Mouse (Mus musculus) midbrain, embryonic 15.5 days (tissue): Measurements from ENCODE around the gene Slu7. TPM values are rescaled to one million over a fixed set of nuclear protein-coding genes. Genes with fewer than 3 reads are reported as not detected.
A peak's percentile ranks its signal among the peaks of the same experiment; 100 is the strongest.

Experiments
- ATAC-seq: fragments of 200-750 bp; cut with Nextera tagmentation; replicated peaks from 2 replicates; pipeline ENCODE4 v1.8.0; 2017; ENCODE audit warnings: moderate TSS enrichment
- H3K27ac ChIP-seq: fragments of 300-500 bp; sonication (generic); 2 replicates; pipeline ENCODE4 v1.5.1; 2015; ENCODE audit warnings: mild to moderate bottlenecking, inconsistent platforms
- H3K27me3 ChIP-seq: fragments of 300-500 bp; sonication (generic); replicated peaks from 2 replicates; pipeline ENCODE4 v1.6.1; 2015; ENCODE audit warnings: inconsistent platforms
- H3K36me3 ChIP-seq: fragments of 300-500 bp; sonication (generic); replicated peaks from 2 replicates; pipeline ENCODE4 v1.6.1; 2015; ENCODE audit warnings: inconsistent platforms
- H3K4me1 ChIP-seq: fragments of 300-500 bp; sonication (generic); 2 replicates; pipeline ENCODE4 v1.6.1; 2015; ENCODE audit warnings: inconsistent platforms
- H3K4me2 ChIP-seq: fragments of 300-500 bp; sonication (generic); 2 replicates; pipeline ENCODE4 v1.6.1; 2015; ENCODE audit warnings: inconsistent platforms, mild to moderate bottlenecking, moderate library complexity
- H3K4me3 ChIP-seq: fragments of 300-500 bp; sonication (generic); 2 replicates; pipeline ENCODE4 v1.5.1; 2015; ENCODE audit warnings: mild to moderate bottlenecking, inconsistent platforms
- H3K9ac ChIP-seq: fragments of 300-500 bp; sonication (generic); 2 replicates; pipeline ENCODE4 v1.6.1; 2015; ENCODE audit warnings: mild to moderate bottlenecking, inconsistent platforms
- H3K9me3 ChIP-seq: fragments of 300-500 bp; sonication (generic); 2 replicates; pipeline ENCODE4 v1.6.1; 2016; ENCODE audit warnings: inconsistent platforms
- WGBS: fragments of 180-500 bp; shearing (Covaris S2); methylation state at CpG from one replicate; pipeline ENCODE4 v1.1.7; 2015; ENCODE audit warnings: mixed read lengths; 5-methylcytosine and 5-hydroxymethylcytosine counted together
- polyA plus RNA-seq: library from polyadenylated mRNA; unstranded; fragments of >200 nt; fragmentation: Nextera tagmentation; extraction: Ambion mirVana; gene quantifications from 2 replicates; pipeline ENCODE4 v1.2.1, GENCODE M21; 2015

Slu7 gene
- polyA plus RNA-seq, 1 experiment from 2014 or later: 65.3 TPM

DNA sequence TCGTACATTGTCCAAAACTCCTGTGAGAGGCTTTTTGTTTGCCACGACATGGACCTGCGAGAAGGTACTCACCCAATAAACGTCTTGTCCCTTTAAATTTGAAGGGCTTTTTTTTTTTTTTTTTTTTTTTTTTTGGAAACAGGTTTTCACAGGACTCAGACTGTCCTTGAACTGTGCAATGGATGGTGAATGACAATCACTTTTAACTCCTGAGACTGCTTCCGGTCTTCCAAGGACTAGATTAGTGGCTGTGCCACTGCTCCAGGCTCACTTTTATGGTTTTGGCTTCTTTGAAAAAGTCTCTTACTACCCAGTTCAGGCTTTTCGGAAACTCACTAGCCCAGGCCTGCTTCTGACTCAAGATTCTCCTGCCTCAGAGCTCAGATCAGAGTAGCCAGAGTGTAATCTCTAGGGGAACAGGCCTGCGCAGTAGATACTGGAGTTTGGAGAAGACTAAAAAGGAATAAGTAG, 7.1 kb upstream of the Slu7 start:
- H3K27ac ChIP-seq: no peak overlapping the region

DNA sequence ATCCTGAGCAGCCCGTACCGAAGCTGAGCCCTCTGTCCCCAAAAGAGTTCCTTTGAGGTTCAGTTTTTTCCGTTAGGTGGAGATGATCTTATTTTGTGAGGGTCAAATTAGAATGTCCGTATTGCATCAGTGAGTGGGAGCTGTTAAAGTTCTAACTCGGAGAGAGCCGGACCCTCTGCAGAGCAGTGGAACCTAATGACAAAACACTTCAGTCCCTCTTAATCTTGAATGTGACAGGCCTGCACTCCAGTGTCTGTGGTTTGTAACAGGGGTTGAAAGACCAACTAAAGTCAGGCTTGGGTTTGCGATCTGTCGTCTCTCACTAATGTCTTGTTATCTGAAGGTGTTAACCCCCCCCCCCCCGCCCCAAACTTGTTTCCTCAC, 472 bp downstream of the Slu7 start:
- H3K4me3 ChIP-seq: peak overlapping the region; percentile 74
- peak overlapping the region; percentile 47; the same call in 1 of the 2 replicates for H3K27ac ChIP-seq
- no peaks in the 10 kb centered on the region for H3K9me3 ChIP-seq
- peak overlapping the region; percentile 69 for H3K4me2 ChIP-seq
- H3K4me1 ChIP-seq: peaks cover 11% of the 10 kb centered on the region
- peak overlapping the region; percentile 62 for H3K9ac ChIP-seq
- H3K27me3 ChIP-seq: no peaks in the 10 kb centered on the region
- WGBS: 7% methylated on average over 9 of the region's 9 CpGs
- ATAC-seq: peak; percentile 70
- peaks cover 17% of the 10 kb centered on the region for H3K36me3 ChIP-seq

More for the DNA sequence above, 7.1 kb upstream of the Slu7 start:
- peak; percentile 24; the same call in 1 of the 2 replicates for ATAC-seq
- Histone ChIP-seq H3K36me3 (no peaks in the 10 kb centered on the region), H3K9ac (no peak overlapping the region), H3K4me2 (peak overlapping the region; percentile 77), H3K27me3 (no peaks in the 10 kb centered on the region), H3K4me3 (peak overlapping the region; percentile 73), H3K4me1 (peaks cover 8% of the 10 kb centered on the region), H3K9me3 (no peaks in the 10 kb centered on the region)
- WGBS: 19% methylated on average over 7 of the region's 7 CpGs

DNA sequence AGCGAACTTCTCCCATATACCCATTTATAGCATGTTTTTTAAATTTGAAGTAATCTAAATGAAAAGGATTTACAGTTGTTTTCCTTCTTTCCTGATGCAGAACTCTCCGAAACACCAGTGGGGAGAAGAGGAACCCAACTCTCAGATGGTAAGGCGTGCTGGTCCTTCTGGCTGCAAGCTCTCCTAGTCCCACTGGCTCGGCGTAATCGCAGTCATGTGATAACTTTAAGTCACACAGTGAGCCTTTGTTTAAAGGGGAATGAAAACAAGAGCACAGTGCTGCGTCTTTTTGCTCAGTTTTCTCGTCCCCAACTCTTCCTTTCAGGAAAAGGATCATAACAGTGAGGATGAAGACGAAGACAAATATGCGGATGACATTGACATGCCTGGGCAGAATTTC, 7.6 kb downstream of the Slu7 start:
- WGBS: 94% methylated on average over 10 of the region's 10 CpGs
- Histone ChIP-seq H3K36me3 (peaks cover 83% of the 10 kb centered on the region), H3K27ac (no peak overlapping the region), H3K4me3 (no peak overlapping the region), H3K4me1 (no peaks in the 10 kb centered on the region), H3K27me3 (no peaks in the 10 kb centered on the region), H3K9me3 (no peaks in the 10 kb centered on the region), H3K9ac (no peak overlapping the region), H3K4me2 (no peak overlapping the region)
- no peak for ATAC-seq

DNA sequence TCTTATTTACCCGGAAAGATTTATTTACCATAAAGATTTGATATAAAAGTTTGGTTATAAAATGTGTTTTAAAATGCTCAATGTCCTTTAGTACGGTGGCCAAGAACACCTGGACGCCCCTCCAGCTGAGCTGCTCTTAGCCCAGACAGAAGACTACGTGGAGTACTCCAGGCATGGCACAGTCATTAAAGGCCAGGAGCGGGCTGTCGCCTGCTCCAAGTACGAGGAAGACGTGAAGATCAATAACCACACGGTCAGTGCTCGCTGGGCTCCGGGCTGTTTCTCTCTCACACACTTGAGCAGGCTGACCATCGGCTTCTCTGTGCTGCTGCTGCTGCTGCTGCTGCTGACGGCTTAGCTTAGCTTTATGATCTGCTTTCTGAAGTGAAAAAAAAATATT, 9.6 kb downstream of the Slu7 start:
- H3K4me1 ChIP-seq: no peaks in the 10 kb centered on the region
- no peak overlapping the region for H3K27ac ChIP-seq
- H3K36me3 ChIP-seq: peaks cover 82% of the 10 kb centered on the region
- H3K9ac ChIP-seq: no peak overlapping the region
- ATAC-seq: no peak
- no peak overlapping the region for H3K4me2 ChIP-seq
- no peaks in the 10 kb centered on the region for H3K9me3 ChIP-seq
- WGBS: 93% methylated on average over 13 of the region's 13 CpGs
- no peaks in the 10 kb centered on the region for H3K27me3 ChIP-seq
- H3K4me3 ChIP-seq: no peak overlapping the region

DNA sequence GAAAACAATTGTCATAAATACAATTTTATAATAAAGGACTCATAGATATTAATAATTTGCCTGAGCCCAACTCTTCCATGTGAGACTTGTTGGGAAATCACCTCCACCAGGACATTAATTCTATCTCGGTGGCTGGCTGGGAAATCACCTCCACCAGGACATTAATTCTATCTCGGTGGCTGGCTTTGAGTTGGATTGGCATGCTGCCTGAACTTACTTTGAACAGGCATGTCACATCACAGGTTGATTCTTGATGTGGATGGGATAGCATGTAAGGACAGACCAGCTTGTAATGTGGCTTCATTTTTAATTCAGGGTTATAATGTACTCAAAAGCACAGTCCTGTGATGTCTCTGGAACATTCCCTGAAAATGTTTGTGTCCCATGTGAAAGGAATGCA, 16.4 kb downstream of the Slu7 start:
- Histone ChIP-seq H3K27me3 (no peaks in the 10 kb centered on the region), H3K4me3 (no peak overlapping the region), H3K9me3 (no peaks in the 10 kb centered on the region), H3K9ac (no peak overlapping the region), H3K36me3 (peaks cover 19% of the 10 kb centered on the region), H3K4me2 (no peak overlapping the region), H3K27ac (no peak overlapping the region), H3K4me1 (no peaks in the 10 kb centered on the region)
- ATAC-seq: no peak
- 82% methylated on average over 2 of the region's 2 CpGs for WGBS

GRCm38 (mm10) chr11:43451322-43451721, 17.8 kb downstream of the Slu7 start:
- H3K4me2 ChIP-seq: no peak overlapping the region
- no peaks in the 10 kb centered on the region for H3K27me3 ChIP-seq
- H3K9me3 ChIP-seq: no peaks in the 10 kb centered on the region
- peaks cover 6% of the 10 kb centered on the region for H3K36me3 ChIP-seq
- no peak overlapping the region for H3K9ac ChIP-seq
- 72% methylated on average over 4 of the region's 4 CpGs for WGBS
- H3K4me3 ChIP-seq: no peak overlapping the region
- H3K4me1 ChIP-seq: no peaks in the 10 kb centered on the region
- H3K27ac ChIP-seq: no peak overlapping the region
- ATAC-seq: no peak

GRCm38 (mm10) chr11:43452266-43452665, 18.7 kb downstream of the Slu7 start:
- Histone ChIP-seq H3K4me1 (no peaks in the 10 kb centered on the region), H3K4me3 (no peak overlapping the region), H3K27ac (no peak overlapping the region), H3K27me3 (no peaks in the 10 kb centered on the region), H3K9ac (no peak overlapping the region), H3K9me3 (no peaks in the 10 kb centered on the region), H3K36me3 (no peaks in the 10 kb centered on the region), H3K4me2 (no peak overlapping the region)
- ATAC-seq: no peak
- WGBS: 75% methylated on average over 2 of the region's 2 CpGs

- H3K36me3 ChIP-seq: no peaks in the 10 kb centered on the region
- no peak overlapping the region for H3K4me3 ChIP-seq
- no peak overlapping the region for H3K9ac ChIP-seq
- H3K4me2 ChIP-seq: no peak overlapping the region
- WGBS: 96% methylated on average over 25 of the region's 25 CpGs
- no peaks in the 10 kb centered on the region for H3K9me3 ChIP-seq
- no peaks in the 10 kb centered on the region for H3K27me3 ChIP-seq
- no peak overlapping the region for H3K27ac ChIP-seq
- ATAC-seq: no peak
- H3K4me1 ChIP-seq: no peaks in the 10 kb centered on the region
Measured at GRCm38 (mm10) chr11:43463204-43463603, 29.7 kb downstream of the Slu7 start.

GRCm38 (mm10) chr11:43470118-43470517, 36.6 kb downstream of the Slu7 start:
- no peak overlapping the region for H3K9ac ChIP-seq
- no peaks in the 10 kb centered on the region for H3K9me3 ChIP-seq
- 74% methylated on average over 5 of the region's 5 CpGs for WGBS
- H3K27me3 ChIP-seq: no peaks in the 10 kb centered on the region
- H3K36me3 ChIP-seq: no peaks in the 10 kb centered on the region
- no peak overlapping the region for H3K27ac ChIP-seq
- H3K4me1 ChIP-seq: peaks cover 11% of the 10 kb centered on the region
- no peak for ATAC-seq
- no peak overlapping the region for H3K4me3 ChIP-seq
- no peak overlapping the region for H3K4me2 ChIP-seq

GRCm38 (mm10) chr11:43470881-43471820, 37.6 kb downstream of the Slu7 start:
- no peaks in the 10 kb centered on the region for H3K36me3 ChIP-seq
- H3K4me3 ChIP-seq: no peak overlapping the region

DNA sequence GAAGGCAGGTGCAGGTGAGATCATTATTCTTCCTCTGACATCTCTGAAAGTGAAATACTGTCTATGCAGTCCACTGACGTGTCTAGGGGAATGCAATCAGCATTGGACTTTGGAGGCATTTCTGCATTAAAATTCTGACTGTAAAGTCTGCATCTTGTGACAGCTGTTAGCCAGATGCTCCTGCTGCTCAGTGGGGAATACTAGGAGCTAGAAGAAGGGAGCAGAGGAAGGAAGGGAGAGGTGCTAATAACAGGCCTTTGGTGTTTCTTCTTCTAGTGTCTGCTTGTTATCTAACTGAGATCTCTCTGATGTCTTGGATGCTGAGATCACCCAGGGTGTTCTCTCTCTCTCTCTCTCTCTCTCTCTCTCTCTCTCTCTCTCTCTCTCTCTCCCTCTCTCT, 39.6 kb downstream of the Slu7 start:
- H3K9ac ChIP-seq: no peak overlapping the region
- WGBS: 44% methylated on average over 1 of the region's 1 CpGs
- H3K27me3 ChIP-seq: no peaks in the 10 kb centered on the region
- H3K27ac ChIP-seq: no peak overlapping the region
- no peak overlapping the region for H3K4me2 ChIP-seq
- no peaks in the 10 kb centered on the region for H3K36me3 ChIP-seq
- peaks cover 15% of the 10 kb centered on the region for H3K4me1 ChIP-seq
- ATAC-seq: no peak
- H3K9me3 ChIP-seq: no peaks in the 10 kb centered on the region
- H3K4me3 ChIP-seq: no peak overlapping the region

More at GRCm38 (mm10) chr11:43470881-43471820, 37.6 kb downstream of the Slu7 start:
- WGBS: 71% methylated on average over 6 of the region's 6 CpGs
- Histone ChIP-seq H3K4me2 (no peak overlapping the region), H3K9me3 (no peaks in the 10 kb centered on the region), H3K27ac (no peak overlapping the region), H3K27me3 (no peaks in the 10 kb centered on the region), H3K9ac (no peak overlapping the region), H3K4me1 (peaks cover 15% of the 10 kb centered on the region)
- no peak for ATAC-seq

GRCm38 (mm10) chr11:43473635-43474224, 40.2 kb downstream of the Slu7 start:
- Histone ChIP-seq H3K4me3 (peak overlapping the region; percentile 29), H3K9me3 (no peaks in the 10 kb centered on the region), H3K4me2 (peak overlapping the region; percentile 51), H3K9ac (peak overlapping the region; percentile 12; the same call in 1 of the 2 replicates), H3K27me3 (no peaks in the 10 kb centered on the region), H3K4me1 (peaks cover 15% of the 10 kb centered on the region), H3K27ac (no peak overlapping the region), H3K36me3 (no peaks in the 10 kb centered on the region)
- peak; percentile 65 for ATAC-seq
- 45% methylated on average over 15 of the region's 15 CpGs for WGBS
